Mouse (Mus musculus) adipocyte (in vitro differentiated cells): ENCODE measurements around the gene Pglyrp4.
"Not testable (repeated sequence)": the region's sequence is repeated elsewhere in the genome, so short reads cannot be mapped to it uniquely, and the experiment has no call there.

Experiments used
- DNase-seq: peaks from one replicate; pipeline ENCODE4 v3.0.0-alpha.2; 2016; ENCODE audit warnings: low spot score

Pglyrp4 gene

DNA sequence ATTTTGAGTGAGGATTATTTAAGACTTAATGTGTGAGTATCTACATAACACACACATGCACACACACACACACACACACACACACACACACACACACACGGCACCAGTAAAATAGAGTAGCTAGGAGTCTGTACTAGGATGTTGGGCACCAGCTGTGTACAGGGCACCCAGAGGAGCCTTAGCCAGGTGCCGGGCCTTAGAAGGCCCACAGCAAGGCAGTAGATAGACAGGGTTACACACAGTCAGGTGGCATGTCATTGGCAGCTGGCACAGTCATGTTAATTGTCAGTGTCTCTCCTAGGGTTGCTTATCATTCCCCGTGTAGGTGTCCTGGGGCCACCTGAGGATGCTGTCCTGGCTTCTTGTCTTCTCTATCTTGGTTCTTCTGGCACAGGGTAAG is at the start of gene Pglyrp4:
Gene Pglyrp4, plus strand, starts transcription at position 301 of the 400 bp plus-strand sequence.
- no peak for DNase-seq

GRCm38 (mm10) chr3:90678656-90679055 is 48.0 kb upstream of the Pglyrp4 start:
- no peak for DNase-seq

GRCm38 (mm10) chr3:90683929-90684328 is 42.8 kb upstream of the Pglyrp4 start:
- DNase-seq = no peak

- DNase-seq = no peak
Measured at GRCm38 (mm10) chr3:90686835-90687234, 39.9 kb upstream of the Pglyrp4 start.

- no peak for DNase-seq
Measured at GRCm38 (mm10) chr3:90693496-90693895, 33.2 kb upstream of the Pglyrp4 start.

- no peak for DNase-seq
Measured at GRCm38 (mm10) chr3:90695613-90696012, 31.1 kb upstream of the Pglyrp4 start, which contains the start of gene S100a9. TSS of gene S100a9 (minus strand) at chr3:90695721.

GRCm38 (mm10) chr3:90702244-90702643 is 24.5 kb upstream of the Pglyrp4 start:
- DNase-seq = no peak

DNA sequence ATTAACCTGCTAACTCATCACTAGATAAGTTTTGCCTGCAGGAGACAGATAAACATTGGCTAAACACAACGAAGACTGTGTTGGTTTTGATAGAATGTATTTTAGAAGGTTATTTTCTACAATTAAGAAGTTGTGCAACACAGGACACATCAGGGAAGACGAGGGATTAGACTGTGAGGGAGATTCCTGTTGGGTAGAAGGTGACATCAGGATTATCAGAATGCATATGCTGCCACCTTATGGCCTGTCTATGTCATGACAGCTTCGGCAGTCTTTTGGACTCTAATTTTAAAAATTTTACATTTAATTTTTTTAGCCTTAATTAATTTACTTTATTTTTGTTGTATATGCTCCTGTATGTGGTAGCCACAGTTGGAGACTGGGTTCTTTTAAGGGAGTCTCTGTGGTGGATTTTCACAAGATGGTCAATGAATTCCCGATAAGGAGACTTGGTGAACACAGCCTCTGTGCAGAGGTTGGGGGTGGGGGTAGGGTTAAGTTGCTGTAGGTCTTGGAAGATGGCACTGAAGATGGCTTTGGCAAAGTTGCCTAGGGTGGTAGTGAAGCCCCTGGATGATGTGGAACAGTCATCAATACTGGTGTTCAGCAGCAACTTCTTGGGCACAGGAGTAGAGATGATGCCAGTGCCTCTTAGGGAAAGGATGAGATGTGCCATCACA is 18.0 kb upstream of the Pglyrp4 start:
- peak; percentile 71 for DNase-seq

DNA sequence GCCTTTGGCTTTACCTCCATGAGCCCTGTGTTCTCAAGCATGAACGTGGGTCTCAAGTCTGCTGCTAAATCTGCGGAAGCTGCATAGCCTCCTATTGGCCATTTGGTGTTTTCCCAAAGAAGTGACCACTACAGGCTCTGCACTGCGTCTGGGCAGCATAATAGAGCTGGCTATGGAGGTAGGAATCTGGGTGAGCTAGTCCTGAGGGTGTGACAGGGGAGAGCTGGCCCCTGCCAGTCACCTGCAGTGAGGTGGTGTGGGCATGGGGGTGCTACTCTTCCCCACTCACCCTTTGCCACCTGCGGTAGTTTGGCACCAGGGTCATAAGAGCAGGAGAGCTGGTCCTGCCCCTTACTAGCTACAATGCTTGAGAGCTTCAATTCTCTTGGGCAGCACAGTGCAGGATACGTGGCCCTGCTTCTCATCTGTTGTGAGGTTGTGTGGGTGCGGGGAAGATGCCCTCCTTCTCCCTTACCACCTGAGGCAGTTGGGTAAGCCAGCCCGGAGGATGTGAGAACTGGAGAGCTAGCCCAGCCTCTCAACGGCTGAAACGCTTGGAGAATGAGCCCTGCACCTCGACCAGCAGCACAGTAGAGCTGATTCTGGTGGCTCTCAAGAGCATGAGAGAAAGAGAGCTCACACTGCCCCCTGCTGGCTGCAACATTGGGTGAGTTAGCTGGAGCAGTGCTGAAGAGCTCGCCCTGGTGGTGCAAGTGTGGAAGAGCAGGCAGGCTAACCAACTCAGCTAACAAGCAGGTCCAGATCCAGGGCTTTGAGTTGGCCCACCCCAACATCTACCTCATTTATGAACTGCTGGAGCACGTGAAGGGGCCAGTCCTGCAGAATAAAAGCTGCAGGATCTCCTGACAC is 16.9 kb upstream of the Pglyrp4 start:
- DNase-seq = peak; percentile 96

- no peak for DNase-seq
Measured at GRCm38 (mm10) chr3:90749658-90750057, 23.0 kb downstream of the Pglyrp4 start.

- DNase-seq = not testable (repeated sequence)
Measured at GRCm38 (mm10) chr3:90777776-90778175, 51.1 kb downstream of the Pglyrp4 start, which contains the start of gene Gm5849. TSS of gene Gm5849 (minus strand) at chr3:90777876.
